Mouse (Mus musculus): ENCODE measurements around the gene Plekha1.

Plekha1 gene

GRCm38 (mm10) chr7:130914693-130915363, 49.3 kb downstream of the Plekha1 start:
- DNase-seq (ENCODE audit: low read depth in 1 of 2, low spot score in 2 of 2) = no peak

GRCm38 (mm10) chr7:130918260-130918659, 52.7 kb downstream of the Plekha1 start:
- DNase-seq (ENCODE audit: low read depth in 1 of 2, low spot score in 2 of 2) = no peak

GRCm38 (mm10) chr7:130922981-130923731, 57.6 kb downstream of the Plekha1 start:
- DNase-seq (ENCODE audit: low read depth in 1 of 2, low spot score in 2 of 2) = no peak

- DNase-seq (ENCODE audit: low read depth in 1 of 2, low spot score in 2 of 2) = no peak
Observed at GRCm38 (mm10) chr7:130930401-130930800, 64.8 kb downstream of the Plekha1 start.

- DNase-seq (ENCODE audit: low read depth in 1 of 2, low spot score in 2 of 2) = no peak
Observed at GRCm38 (mm10) chr7:130932921-130933320, 67.4 kb downstream of the Plekha1 start.

GRCm38 (mm10) chr7:130934654-130935053, 69.1 kb downstream of the Plekha1 start:
- DNase-seq (ENCODE audit: low read depth in 1 of 2, low spot score in 2 of 2) = no peak

- DNase-seq (ENCODE audit: low read depth in 1 of 2, low spot score in 2 of 2) = no peak
Observed at GRCm38 (mm10) chr7:130935421-130935792, 69.9 kb downstream of the Plekha1 start.

GRCm38 (mm10) chr7:130935793-130936471, 70.4 kb downstream of the Plekha1 start, which contains the start of gene Htra1:
TSS of gene Htra1 (plus strand) at chr7:130936111.
- no peak for DNase-seq (ENCODE audit: low read depth in 1 of 2, low spot score in 2 of 2)

GRCm38 (mm10) chr7:130936472-130936951, 71.0 kb downstream of the Plekha1 start:
- no peak for DNase-seq (ENCODE audit: low read depth in 1 of 2, low spot score in 2 of 2)

GRCm38 (mm10) chr7:130937266-130937841, 71.8 kb downstream of the Plekha1 start:
- no peak for DNase-seq (ENCODE audit: low read depth in 1 of 2, low spot score in 2 of 2)

GRCm38 (mm10) chr7:130938005-130938404, 72.4 kb downstream of the Plekha1 start:
- no peak for DNase-seq (ENCODE audit: low read depth in 1 of 2, low spot score in 2 of 2)

- DNase-seq (ENCODE audit: low read depth in 1 of 2, low spot score in 2 of 2) = no peak
Observed at GRCm38 (mm10) chr7:130938896-130939295, 73.3 kb downstream of the Plekha1 start.

- DNase-seq (ENCODE audit: low read depth in 1 of 2, low spot score in 2 of 2) = no peak
Observed at GRCm38 (mm10) chr7:130940733-130941132, 75.2 kb downstream of the Plekha1 start.

- DNase-seq (ENCODE audit: low read depth in 1 of 2, low spot score in 2 of 2) = no peak
Observed at GRCm38 (mm10) chr7:130943280-130943895, 77.8 kb downstream of the Plekha1 start.

- DNase-seq (ENCODE audit: low read depth in 1 of 2, low spot score in 2 of 2) = no peak
Observed at GRCm38 (mm10) chr7:130944766-130945475, 79.4 kb downstream of the Plekha1 start.

- DNase-seq (ENCODE audit: low read depth in 1 of 2, low spot score in 2 of 2) = no peak
Observed at GRCm38 (mm10) chr7:130945730-130946129, 80.2 kb downstream of the Plekha1 start.

GRCm38 (mm10) chr7:130946303-130946702, 80.7 kb downstream of the Plekha1 start:
- no peak for DNase-seq (ENCODE audit: low read depth in 1 of 2, low spot score in 2 of 2)

- no peak for DNase-seq (ENCODE audit: low read depth in 1 of 2, low spot score in 2 of 2)
Observed at GRCm38 (mm10) chr7:130948563-130949208, 83.1 kb downstream of the Plekha1 start.

GRCm38 (mm10) chr7:130949331-130949751, 83.8 kb downstream of the Plekha1 start:
- no peak for DNase-seq (ENCODE audit: low read depth in 1 of 2, low spot score in 2 of 2)

GRCm38 (mm10) chr7:130950482-130950881, 84.9 kb downstream of the Plekha1 start:
- DNase-seq (ENCODE audit: low read depth in 1 of 2, low spot score in 2 of 2) = no peak

All from monocyte, adult 2 months (primary cell).